Mouse (Mus musculus) yolk sac, embryonic 10.5 days (tissue): ENCODE data around the gene Lmo7.

Source experiments
- DNase-seq: peaks from one replicate; pipeline ENCODE4 v3.0.0-alpha.2; 2017; ENCODE audit warnings: low spot score

Lmo7 gene

GRCm38 (mm10) chr14:101778426-101778825 is 48.7 kb downstream of the Lmo7 start:
- DNase-seq: no peak

- no peak for DNase-seq
Measured at GRCm38 (mm10) chr14:101780016-101780415, 50.3 kb downstream of the Lmo7 start.

- no peak for DNase-seq
Measured at GRCm38 (mm10) chr14:101781219-101781618, 51.5 kb downstream of the Lmo7 start.

GRCm38 (mm10) chr14:101781943-101782510 is 52.3 kb downstream of the Lmo7 start:
- peak; percentile 17 for DNase-seq

- no peak for DNase-seq
Measured at GRCm38 (mm10) chr14:101784315-101784945, 54.7 kb downstream of the Lmo7 start.

GRCm38 (mm10) chr14:101787903-101788302 is 58.1 kb downstream of the Lmo7 start:
- no peak for DNase-seq

- DNase-seq: no peak
Measured at GRCm38 (mm10) chr14:101788475-101788874, 58.7 kb downstream of the Lmo7 start.

- no peak for DNase-seq
Measured at GRCm38 (mm10) chr14:101794553-101795177, 64.9 kb downstream of the Lmo7 start.

- DNase-seq: no peak
Measured at GRCm38 (mm10) chr14:101797930-101798500, 68.3 kb downstream of the Lmo7 start.

- DNase-seq: no peak
Measured at GRCm38 (mm10) chr14:101798766-101799165, 69.0 kb downstream of the Lmo7 start.

GRCm38 (mm10) chr14:101801674-101802073 is 71.9 kb downstream of the Lmo7 start:
- DNase-seq: no peak

GRCm38 (mm10) chr14:101804119-101804518 is 74.4 kb downstream of the Lmo7 start:
- no peak for DNase-seq

- peak; percentile 9 for DNase-seq
Measured at GRCm38 (mm10) chr14:101804562-101805327, 75.0 kb downstream of the Lmo7 start.

- no peak for DNase-seq
Measured at GRCm38 (mm10) chr14:101805328-101805697, 75.6 kb downstream of the Lmo7 start.

- no peak for DNase-seq
Measured at GRCm38 (mm10) chr14:101806058-101806457, 76.3 kb downstream of the Lmo7 start.

- no peak for DNase-seq
Measured at GRCm38 (mm10) chr14:101806607-101807006, 76.8 kb downstream of the Lmo7 start.

GRCm38 (mm10) chr14:101816450-101816849 is 86.7 kb downstream of the Lmo7 start:
- DNase-seq: no peak

GRCm38 (mm10) chr14:101822390-101822789 is 92.6 kb downstream of the Lmo7 start:
- DNase-seq: no peak

- DNase-seq: no peak
Measured at GRCm38 (mm10) chr14:101822871-101823270, 93.1 kb downstream of the Lmo7 start.

GRCm38 (mm10) chr14:101829676-101830075 is 99.9 kb downstream of the Lmo7 start:
- no peak for DNase-seq

GRCm38 (mm10) chr14:101830116-101830515 is 100.4 kb downstream of the Lmo7 start:
- DNase-seq: no peak

- DNase-seq: peak; percentile 36
Measured at GRCm38 (mm10) chr14:101834109-101834508, 104.4 kb downstream of the Lmo7 start.
